Mouse (Mus musculus): Measurements from ENCODE around the gene Aspn. TPM values are rescaled to one million over a fixed set of nuclear protein-coding genes. Genes with fewer than 3 reads are reported as not detected.

Aspn gene
- polyA plus RNA-seq, 1 experiment, result 0.30 TPM

DNA sequence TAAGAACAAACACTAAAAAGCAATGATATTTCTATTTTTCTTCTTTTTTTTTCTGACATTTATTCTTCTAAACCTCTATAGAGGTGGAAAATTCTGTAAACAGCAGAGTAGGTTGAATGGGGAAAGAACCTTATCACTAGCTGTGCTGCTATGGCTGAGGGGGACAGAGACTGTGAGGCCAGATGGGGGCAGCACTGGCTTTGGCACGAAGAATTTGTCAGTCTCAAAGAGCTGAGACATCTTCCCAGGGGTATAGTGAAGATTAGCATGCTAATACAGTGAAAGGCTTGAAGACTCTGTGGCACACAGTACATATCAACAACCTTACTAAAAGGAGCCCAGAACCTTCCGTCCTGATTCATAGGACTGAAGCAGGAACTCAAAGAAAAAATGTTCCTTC is 14.9 kb downstream of the Aspn start:
- H3K4me1 ChIP-seq (ENCODE audit: control insufficient read depth, insufficient read depth, low read length), result no peaks in the 10 kb centered on the region
- TF ChIP-seq POLR2A (IDR thresholded peaks at IDR 0.05; ENCODE audit: control insufficient read depth, low read depth, low read length) (no peak), CTCF (IDR thresholded peaks at IDR 0.05; ENCODE audit: control insufficient read depth, insufficient read depth, insufficient replicate concordance, low read depth, low read length) (peak; percentile 33; the same call in 1 of the 2 replicates)
- no peak overlapping the region for H3K4me3 ChIP-seq (ENCODE audit: control insufficient read depth, low read depth, low read length)
- H3K27ac ChIP-seq (ENCODE audit: control insufficient read depth, insufficient read depth, low read depth, low read length), result no peak overlapping the region
- no peaks in the 10 kb centered on the region for H3K36me3 ChIP-seq (ENCODE audit: control insufficient read depth, insufficient read depth, low read length)
- H3K27me3 ChIP-seq (ENCODE audit: control insufficient read depth, insufficient read depth, low read length), result no peaks in the 10 kb centered on the region

- Histone ChIP-seq H3K4me1 (ENCODE audit: control insufficient read depth, insufficient read depth, low read length) (no peaks in the 10 kb centered on the region), H3K4me3 (ENCODE audit: control insufficient read depth, low read depth, low read length) (no peak overlapping the region), H3K27me3 (ENCODE audit: control insufficient read depth, insufficient read depth, low read length) (no peaks in the 10 kb centered on the region), H3K27ac (ENCODE audit: control insufficient read depth, insufficient read depth, low read depth, low read length) (no peak overlapping the region), H3K36me3 (ENCODE audit: control insufficient read depth, insufficient read depth, low read length) (no peaks in the 10 kb centered on the region)
- TF ChIP-seq CTCF (IDR thresholded peaks at IDR 0.05; ENCODE audit: control insufficient read depth, insufficient read depth, insufficient replicate concordance, low read depth, low read length) (no peak), POLR2A (IDR thresholded peaks at IDR 0.05; ENCODE audit: control insufficient read depth, low read depth, low read length) (no peak)
These were observed 16.6 kb downstream of the Aspn start for GRCm38 (mm10) chr13:49560886-49561285.

GRCm38 (mm10) chr13:49564347-49564746 is 20.1 kb downstream of the Aspn start:
- no peak overlapping the region for H3K4me3 ChIP-seq (ENCODE audit: control insufficient read depth, low read depth, low read length)
- H3K36me3 ChIP-seq (ENCODE audit: control insufficient read depth, insufficient read depth, low read length), result no peaks in the 10 kb centered on the region
- TF ChIP-seq CTCF (IDR thresholded peaks at IDR 0.05; ENCODE audit: control insufficient read depth, insufficient read depth, insufficient replicate concordance, low read depth, low read length), result no peak
- TF ChIP-seq POLR2A (IDR thresholded peaks at IDR 0.05; ENCODE audit: control insufficient read depth, low read depth, low read length), result no peak
- no peaks in the 10 kb centered on the region for H3K27me3 ChIP-seq (ENCODE audit: control insufficient read depth, insufficient read depth, low read length)
- no peak overlapping the region for H3K27ac ChIP-seq (ENCODE audit: control insufficient read depth, insufficient read depth, low read depth, low read length)
- no peaks in the 10 kb centered on the region for H3K4me1 ChIP-seq (ENCODE audit: control insufficient read depth, insufficient read depth, low read length)

GRCm38 (mm10) chr13:49570371-49570770 is 26.1 kb downstream of the Aspn start:
- no peaks in the 10 kb centered on the region for H3K4me1 ChIP-seq (ENCODE audit: control insufficient read depth, insufficient read depth, low read length)
- no peaks in the 10 kb centered on the region for H3K36me3 ChIP-seq (ENCODE audit: control insufficient read depth, insufficient read depth, low read length)
- no peak overlapping the region for H3K27ac ChIP-seq (ENCODE audit: control insufficient read depth, insufficient read depth, low read depth, low read length)
- no peaks in the 10 kb centered on the region for H3K27me3 ChIP-seq (ENCODE audit: control insufficient read depth, insufficient read depth, low read length)
- TF ChIP-seq POLR2A (IDR thresholded peaks at IDR 0.05; ENCODE audit: control insufficient read depth, low read depth, low read length), result no peak
- TF ChIP-seq CTCF (IDR thresholded peaks at IDR 0.05; ENCODE audit: control insufficient read depth, insufficient read depth, insufficient replicate concordance, low read depth, low read length), result no peak
- no peak overlapping the region for H3K4me3 ChIP-seq (ENCODE audit: control insufficient read depth, low read depth, low read length)

GRCm38 (mm10) chr13:49571418-49571817 is 27.2 kb downstream of the Aspn start:
- Histone ChIP-seq H3K36me3 (ENCODE audit: control insufficient read depth, insufficient read depth, low read length) (no peaks in the 10 kb centered on the region), H3K4me1 (ENCODE audit: control insufficient read depth, insufficient read depth, low read length) (no peaks in the 10 kb centered on the region), H3K27ac (ENCODE audit: control insufficient read depth, insufficient read depth, low read depth, low read length) (no peak overlapping the region), H3K4me3 (ENCODE audit: control insufficient read depth, low read depth, low read length) (no peak overlapping the region), H3K27me3 (ENCODE audit: control insufficient read depth, insufficient read depth, low read length) (no peaks in the 10 kb centered on the region)
- no peak for TF ChIP-seq POLR2A (IDR thresholded peaks at IDR 0.05; ENCODE audit: control insufficient read depth, low read depth, low read length)
- no peak for TF ChIP-seq CTCF (IDR thresholded peaks at IDR 0.05; ENCODE audit: control insufficient read depth, insufficient read depth, insufficient replicate concordance, low read depth, low read length)

DNA sequence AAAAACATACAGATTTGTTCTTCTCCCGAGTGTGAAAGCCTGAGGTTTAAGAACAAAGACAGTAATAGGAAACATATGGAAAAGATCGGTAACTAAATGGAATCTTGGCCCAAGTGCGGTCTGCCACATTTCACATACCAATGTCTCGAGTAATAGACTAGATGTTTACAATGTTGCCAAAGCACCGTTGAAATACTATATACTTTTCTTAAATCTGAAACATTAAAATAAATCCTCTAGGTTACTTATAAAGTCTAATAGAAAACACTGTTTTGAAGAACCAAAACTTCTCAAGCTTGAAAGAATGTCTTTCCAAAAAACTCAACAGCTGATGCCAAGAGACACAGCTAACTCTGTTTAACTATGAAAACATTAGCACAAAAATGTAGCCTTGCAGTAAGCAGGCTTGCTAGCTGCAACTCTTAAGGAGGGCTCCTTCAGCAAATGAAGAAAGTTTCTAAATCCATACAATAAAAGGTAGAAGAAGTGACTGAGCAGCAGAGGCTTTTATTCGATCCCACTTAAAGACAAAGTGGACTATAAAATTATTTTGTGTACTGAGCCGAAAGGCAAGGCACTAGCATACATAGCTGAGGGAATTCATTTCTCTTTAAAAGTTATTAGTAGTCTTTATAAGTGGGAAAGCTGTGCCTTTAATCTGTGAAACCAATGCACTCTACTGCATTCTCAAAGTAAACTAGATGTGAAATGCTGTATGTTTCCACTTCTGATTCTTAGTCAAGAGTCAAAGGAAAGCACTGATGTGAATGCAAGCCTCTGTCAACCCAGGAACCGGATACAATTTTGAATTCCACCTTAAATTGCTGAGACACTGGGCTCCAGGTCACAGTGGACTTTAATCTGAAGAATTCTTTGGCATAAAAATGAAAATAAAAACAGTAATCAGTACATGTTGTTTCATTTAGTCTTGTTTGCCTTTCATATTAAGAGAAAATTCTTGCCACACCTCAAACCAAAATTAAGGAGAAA is 37.6 kb downstream of the Aspn start, which contains the start of gene Omd:
Omd (plus strand) TSS at position 922 of the 990 bp plus-strand sequence.
- H3K4me3 ChIP-seq (ENCODE audit: control insufficient read depth, low read depth, low read length), result no peak within 1 kb of the TSS
- no peaks in the 10 kb centered on the region for H3K4me1 ChIP-seq (ENCODE audit: control insufficient read depth, insufficient read depth, low read length)
- no peak within 1 kb of the TSS for H3K27ac ChIP-seq (ENCODE audit: control insufficient read depth, insufficient read depth, low read depth, low read length)
- H3K27me3 ChIP-seq (ENCODE audit: control insufficient read depth, insufficient read depth, low read length), result no peaks in the 10 kb centered on the region
- TF ChIP-seq CTCF (IDR thresholded peaks at IDR 0.05; ENCODE audit: control insufficient read depth, insufficient read depth, insufficient replicate concordance, low read depth, low read length), result no peak
- no peak for TF ChIP-seq POLR2A (IDR thresholded peaks at IDR 0.05; ENCODE audit: control insufficient read depth, low read depth, low read length)
- no peaks in the 10 kb centered on the region for H3K36me3 ChIP-seq (ENCODE audit: control insufficient read depth, insufficient read depth, low read length)

DNA sequence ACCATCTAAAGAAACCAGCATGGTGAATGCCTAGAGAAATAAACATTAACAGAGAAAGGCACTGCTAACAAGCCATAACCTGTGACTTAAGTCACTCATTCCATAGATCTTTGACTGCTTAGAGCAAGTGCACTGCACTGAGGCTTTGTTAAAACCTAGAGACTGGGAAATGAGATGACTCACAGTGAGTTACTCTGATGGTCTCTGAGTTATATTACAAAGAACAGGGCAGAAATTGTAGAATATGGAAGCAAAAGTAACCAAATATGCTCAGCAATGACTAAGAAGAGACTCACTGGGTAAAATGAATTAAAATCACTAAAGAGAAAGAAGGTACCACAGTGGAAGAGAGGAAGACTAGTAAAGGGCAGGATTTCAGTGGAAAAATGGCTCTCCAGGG is 39.6 kb downstream of the Aspn start:
- no peak for TF ChIP-seq CTCF (IDR thresholded peaks at IDR 0.05; ENCODE audit: control insufficient read depth, insufficient read depth, insufficient replicate concordance, low read depth, low read length)
- H3K36me3 ChIP-seq (ENCODE audit: control insufficient read depth, insufficient read depth, low read length), result no peaks in the 10 kb centered on the region
- no peak overlapping the region for H3K4me3 ChIP-seq (ENCODE audit: control insufficient read depth, low read depth, low read length)
- H3K4me1 ChIP-seq (ENCODE audit: control insufficient read depth, insufficient read depth, low read length), result no peaks in the 10 kb centered on the region
- H3K27me3 ChIP-seq (ENCODE audit: control insufficient read depth, insufficient read depth, low read length), result no peaks in the 10 kb centered on the region
- no peak overlapping the region for H3K27ac ChIP-seq (ENCODE audit: control insufficient read depth, insufficient read depth, low read depth, low read length)
